Mouse (Mus musculus): ENCODE measurements around the gene Rnls. TPM values are rescaled to one million over a fixed set of nuclear protein-coding genes. Genes with fewer than 3 reads are reported as not detected.

Rnls gene
- polyA plus RNA-seq, 1 experiment from 2014 or later = 4.7 TPM

GRCm38 (mm10) chr19:33340119-33340518, 52.0 kb downstream of the Rnls start:
- 89% methylated on average over 1 of the region's 1 CpGs for WGBS
- Histone ChIP-seq H3K4me2 (ENCODE audit: low read depth, low read length) (no peak overlapping the region), H3K27me3 (ENCODE audit: control insufficient read depth, insufficient read depth, low read length) (no peaks in the 10 kb centered on the region), H3K9ac (replicated peaks; ENCODE audit: low read length) (no peak overlapping the region), H3K27ac (replicated peaks; ENCODE audit: low read depth, low read length) (no peak overlapping the region), H3K4me1 (ENCODE audit: control insufficient read depth, insufficient read depth, low read length) (no peaks in the 10 kb centered on the region), H3K36me3 (replicated peaks; ENCODE audit: control insufficient read depth, insufficient read depth, low read depth, low read length) (no peaks in the 10 kb centered on the region), H3K9me3 (replicated peaks; ENCODE audit: control insufficient read depth, low read length) (no peaks in the 10 kb centered on the region), H3K4me3 (ENCODE audit: low read depth, low read length) (no peak overlapping the region)
- ATAC-seq (replicated peaks; ENCODE audit: insufficient number of reproducible peaks, low FRiP score, low TSS enrichment, low read depth) = no peak
- no peak for DNase-seq (ENCODE audit: low spot score)

- H3K27ac ChIP-seq (replicated peaks; ENCODE audit: low read depth, low read length) = no peak overlapping the region
- H3K36me3 ChIP-seq (replicated peaks; ENCODE audit: control insufficient read depth, insufficient read depth, low read depth, low read length) = no peaks in the 10 kb centered on the region
- no peak overlapping the region for H3K4me2 ChIP-seq (ENCODE audit: low read depth, low read length)
- ATAC-seq (replicated peaks; ENCODE audit: insufficient number of reproducible peaks, low FRiP score, low TSS enrichment, low read depth) = no peak
- WGBS = 73% methylated on average over 4 of the region's 4 CpGs
- no peaks in the 10 kb centered on the region for H3K27me3 ChIP-seq (ENCODE audit: control insufficient read depth, insufficient read depth, low read length)
- no peak overlapping the region for H3K9ac ChIP-seq (replicated peaks; ENCODE audit: low read length)
- no peak overlapping the region for H3K4me3 ChIP-seq (ENCODE audit: low read depth, low read length)
- no peaks in the 10 kb centered on the region for H3K4me1 ChIP-seq (ENCODE audit: control insufficient read depth, insufficient read depth, low read length)
- DNase-seq (ENCODE audit: low spot score) = no peak
- H3K9me3 ChIP-seq (replicated peaks; ENCODE audit: control insufficient read depth, low read length) = no peaks in the 10 kb centered on the region
Measured at GRCm38 (mm10) chr19:33326706-33327641, 65.1 kb downstream of the Rnls start.

- no peak for DNase-seq (ENCODE audit: low spot score)
- no peaks in the 10 kb centered on the region for H3K36me3 ChIP-seq (replicated peaks; ENCODE audit: control insufficient read depth, insufficient read depth, low read depth, low read length)
- H3K27me3 ChIP-seq (ENCODE audit: control insufficient read depth, insufficient read depth, low read length) = no peaks in the 10 kb centered on the region
- H3K4me3 ChIP-seq (ENCODE audit: low read depth, low read length) = no peak overlapping the region
- H3K4me1 ChIP-seq (ENCODE audit: control insufficient read depth, insufficient read depth, low read length) = no peaks in the 10 kb centered on the region
- H3K27ac ChIP-seq (replicated peaks; ENCODE audit: low read depth, low read length) = no peak overlapping the region
- H3K9ac ChIP-seq (replicated peaks; ENCODE audit: low read length) = no peak overlapping the region
- ATAC-seq (replicated peaks; ENCODE audit: insufficient number of reproducible peaks, low FRiP score, low TSS enrichment, low read depth) = no peak
- no peaks in the 10 kb centered on the region for H3K9me3 ChIP-seq (replicated peaks; ENCODE audit: control insufficient read depth, low read length)
- 60% methylated on average over 1 of the region's 1 CpGs for WGBS
- no peak overlapping the region for H3K4me2 ChIP-seq (ENCODE audit: low read depth, low read length)
Measured at GRCm38 (mm10) chr19:33318785-33319184, 73.3 kb downstream of the Rnls start.

GRCm38 (mm10) chr19:33317130-33317529, 75.0 kb downstream of the Rnls start:
- no peak overlapping the region for H3K27ac ChIP-seq (replicated peaks; ENCODE audit: low read depth, low read length)

GRCm38 (mm10) chr19:33299726-33300292, 92.3 kb downstream of the Rnls start:
- H3K27ac ChIP-seq (replicated peaks; ENCODE audit: low read depth, low read length) = no peak overlapping the region
- WGBS = 71% methylated on average over 3 of the region's 3 CpGs
- DNase-seq (ENCODE audit: low spot score) (no peak), ATAC-seq (replicated peaks; ENCODE audit: insufficient number of reproducible peaks, low FRiP score, low TSS enrichment, low read depth) (no peak)
- H3K9ac ChIP-seq (replicated peaks; ENCODE audit: low read length) = no peak overlapping the region
- no peak overlapping the region for H3K4me3 ChIP-seq (ENCODE audit: low read depth, low read length)
- no peaks in the 10 kb centered on the region for H3K4me1 ChIP-seq (ENCODE audit: control insufficient read depth, insufficient read depth, low read length)
- H3K4me2 ChIP-seq (ENCODE audit: low read depth, low read length) = no peak overlapping the region
- H3K36me3 ChIP-seq (replicated peaks; ENCODE audit: control insufficient read depth, insufficient read depth, low read depth, low read length) = no peaks in the 10 kb centered on the region
- H3K9me3 ChIP-seq (replicated peaks; ENCODE audit: control insufficient read depth, low read length) = no peaks in the 10 kb centered on the region
- H3K27me3 ChIP-seq (ENCODE audit: control insufficient read depth, insufficient read depth, low read length) = no peaks in the 10 kb centered on the region

More at GRCm38 (mm10) chr19:33317130-33317529, 75.0 kb downstream of the Rnls start:
- H3K9me3 ChIP-seq (replicated peaks; ENCODE audit: control insufficient read depth, low read length) = no peaks in the 10 kb centered on the region
- H3K4me1 ChIP-seq (ENCODE audit: control insufficient read depth, insufficient read depth, low read length) = no peaks in the 10 kb centered on the region
- 70% methylated on average over 4 of the region's 4 CpGs for WGBS
- H3K36me3 ChIP-seq (replicated peaks; ENCODE audit: control insufficient read depth, insufficient read depth, low read depth, low read length) = no peaks in the 10 kb centered on the region
- DNase-seq (ENCODE audit: low spot score) (no peak), ATAC-seq (replicated peaks; ENCODE audit: insufficient number of reproducible peaks, low FRiP score, low TSS enrichment, low read depth) (no peak)
- no peak overlapping the region for H3K4me2 ChIP-seq (ENCODE audit: low read depth, low read length)
- no peak overlapping the region for H3K4me3 ChIP-seq (ENCODE audit: low read depth, low read length)
- no peak overlapping the region for H3K9ac ChIP-seq (replicated peaks; ENCODE audit: low read length)
- no peaks in the 10 kb centered on the region for H3K27me3 ChIP-seq (ENCODE audit: control insufficient read depth, insufficient read depth, low read length)

GRCm38 (mm10) chr19:33296338-33296737, 95.8 kb downstream of the Rnls start:
- Histone ChIP-seq H3K4me3 (ENCODE audit: low read depth, low read length) (no peak overlapping the region), H3K4me1 (ENCODE audit: control insufficient read depth, insufficient read depth, low read length) (no peaks in the 10 kb centered on the region), H3K4me2 (ENCODE audit: low read depth, low read length) (no peak overlapping the region), H3K9ac (replicated peaks; ENCODE audit: low read length) (no peak overlapping the region), H3K27me3 (ENCODE audit: control insufficient read depth, insufficient read depth, low read length) (no peaks in the 10 kb centered on the region), H3K27ac (replicated peaks; ENCODE audit: low read depth, low read length) (no peak overlapping the region), H3K9me3 (replicated peaks; ENCODE audit: control insufficient read depth, low read length) (no peaks in the 10 kb centered on the region), H3K36me3 (replicated peaks; ENCODE audit: control insufficient read depth, insufficient read depth, low read depth, low read length) (no peaks in the 10 kb centered on the region)
- WGBS = 48% methylated on average over 2 of the region's 2 CpGs
- DNase-seq (ENCODE audit: low spot score) (peak; percentile 4), ATAC-seq (replicated peaks; ENCODE audit: insufficient number of reproducible peaks, low FRiP score, low TSS enrichment, low read depth) (no peak)

GRCm38 (mm10) chr19:33282985-33283384, 109.1 kb downstream of the Rnls start:
- no peak for ATAC-seq (replicated peaks; ENCODE audit: insufficient number of reproducible peaks, low FRiP score, low TSS enrichment, low read depth)
- Histone ChIP-seq H3K4me3 (ENCODE audit: low read depth, low read length) (no peak overlapping the region), H3K4me1 (ENCODE audit: control insufficient read depth, insufficient read depth, low read length) (no peaks in the 10 kb centered on the region), H3K4me2 (ENCODE audit: low read depth, low read length) (no peak overlapping the region), H3K9ac (replicated peaks; ENCODE audit: low read length) (no peak overlapping the region), H3K36me3 (replicated peaks; ENCODE audit: control insufficient read depth, insufficient read depth, low read depth, low read length) (no peaks in the 10 kb centered on the region), H3K27me3 (ENCODE audit: control insufficient read depth, insufficient read depth, low read length) (no peaks in the 10 kb centered on the region), H3K9me3 (replicated peaks; ENCODE audit: control insufficient read depth, low read length) (no peaks in the 10 kb centered on the region), H3K27ac (replicated peaks; ENCODE audit: low read depth, low read length) (no peak overlapping the region)
- no peak for DNase-seq (ENCODE audit: low spot score)
- WGBS = 57% methylated on average over 3 of the region's 3 CpGs

GRCm38 (mm10) chr19:33276421-33276820, 115.7 kb downstream of the Rnls start:
- ATAC-seq (replicated peaks; ENCODE audit: insufficient number of reproducible peaks, low FRiP score, low TSS enrichment, low read depth) = no peak
- no peaks in the 10 kb centered on the region for H3K27me3 ChIP-seq (ENCODE audit: control insufficient read depth, insufficient read depth, low read length)
- H3K4me3 ChIP-seq (ENCODE audit: low read depth, low read length) = no peak overlapping the region
- DNase-seq (ENCODE audit: low spot score) = no peak
- no peak overlapping the region for H3K9ac ChIP-seq (replicated peaks; ENCODE audit: low read length)
- H3K36me3 ChIP-seq (replicated peaks; ENCODE audit: control insufficient read depth, insufficient read depth, low read depth, low read length) = no peaks in the 10 kb centered on the region
- no peaks in the 10 kb centered on the region for H3K9me3 ChIP-seq (replicated peaks; ENCODE audit: control insufficient read depth, low read length)
- H3K4me1 ChIP-seq (ENCODE audit: control insufficient read depth, insufficient read depth, low read length) = no peaks in the 10 kb centered on the region
- no peak overlapping the region for H3K4me2 ChIP-seq (ENCODE audit: low read depth, low read length)
- no peak overlapping the region for H3K27ac ChIP-seq (replicated peaks; ENCODE audit: low read depth, low read length)
- WGBS = 81% methylated on average over 1 of the region's 1 CpGs
